Mouse (Mus musculus) ES-Bruce4 (cell line): ENCODE results near the gene Lpcat3.

Source experiments
- CTCF ChIP-seq: IDR thresholded peaks from one replicate; pipeline ENCODE4 v1.8.1; 2011; ENCODE audit warnings: low read depth, low read length
- EP300 ChIP-seq: IDR thresholded peaks from 2 replicates; pipeline ENCODE4 v1.6.1; 2011; ENCODE audit warnings: low read depth, low read length; ENCODE audit not compliant: insufficient read depth
- POLR2A ChIP-seq: IDR thresholded peaks from one replicate; pipeline ENCODE4 v1.8.1; 2011; ENCODE audit warnings: low read length; ENCODE audit not compliant: insufficient read depth

DNA sequence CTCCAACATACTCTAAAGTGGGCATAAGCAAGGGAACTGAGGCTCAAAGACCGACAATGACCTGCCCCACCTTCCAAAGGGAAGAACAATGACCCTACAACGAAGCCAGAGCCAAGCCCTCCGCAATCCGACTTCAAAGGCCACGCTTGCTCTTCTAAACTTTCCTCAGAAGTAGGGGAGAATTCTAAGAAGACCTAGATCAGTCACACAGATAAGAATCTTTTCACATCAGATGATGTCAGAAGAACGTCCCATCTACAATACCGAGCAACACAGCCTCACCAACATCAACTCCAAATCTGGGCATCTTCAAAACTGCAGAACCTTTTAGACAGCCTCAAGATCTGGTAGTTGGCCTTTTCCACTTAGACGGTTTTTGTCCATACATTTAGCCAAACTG is 87.6 kb downstream of the Lpcat3 start:
- TF ChIP-seq CTCF (no peak), POLR2A (no peak), EP300 (no peak)
